Mouse (Mus musculus) heart, embryonic 11.5 days (tissue): ENCODE measurements around the gene Usp47. TPM values are rescaled to one million over a fixed set of nuclear protein-coding genes. Genes with fewer than 3 reads are reported as not detected.

Source experiments
- ATAC-seq: fragments of 200-750 bp; cut with Nextera tagmentation; replicated peaks from 2 replicates; pipeline ENCODE4 v1.8.0; 2017; ENCODE audit warnings: moderate library complexity; ENCODE audit not compliant: insufficient number of reproducible peaks, low FRiP score, low TSS enrichment
- H3K27ac ChIP-seq: fragments of 300-500 bp; sonication (generic); 2 replicates; pipeline ENCODE4 v1.5.1; 2014; ENCODE audit warnings: mild to moderate bottlenecking, low read depth, low read length
- H3K27me3 ChIP-seq: fragments of 300-500 bp; sonication (generic); 2 replicates; pipeline ENCODE4 v1.6.1; 2014; ENCODE audit warnings: mild to moderate bottlenecking, low read length, mixed read lengths; ENCODE audit not compliant: control insufficient read depth, insufficient read depth
- H3K36me3 ChIP-seq: fragments of 300-500 bp; sonication (generic); 2 replicates; pipeline ENCODE4 v1.6.1; 2014; ENCODE audit warnings: mild to moderate bottlenecking, low read length, moderate library complexity, mixed read lengths; ENCODE audit not compliant: control insufficient read depth, insufficient read depth
- H3K4me1 ChIP-seq: fragments of 300-500 bp; sonication (generic); 2 replicates; pipeline ENCODE4 v1.6.1; 2014; ENCODE audit warnings: low read length; ENCODE audit not compliant: control insufficient read depth, insufficient read depth
- H3K4me2 ChIP-seq: fragments of 300-500 bp; sonication (generic); 2 replicates; pipeline ENCODE4 v1.6.1; 2014; ENCODE audit warnings: mild to moderate bottlenecking, moderate library complexity
- H3K4me3 ChIP-seq: fragments of 300-500 bp; sonication (generic); 2 replicates; pipeline ENCODE4 v1.5.1; 2014; ENCODE audit warnings: low read depth, low read length
- H3K9ac ChIP-seq: fragments of 300-500 bp; sonication (generic); 2 replicates; pipeline ENCODE4 v1.6.1; 2014; ENCODE audit warnings: mild to moderate bottlenecking, low read depth, low read length, moderate library complexity
- H3K9me3 ChIP-seq: fragments of 300-500 bp; sonication (generic); replicated peaks from 2 replicates; pipeline ENCODE4 v1.6.1; 2016; ENCODE audit warnings: low read length; ENCODE audit not compliant: control insufficient read depth
- WGBS: fragments of 180-500 bp; shearing (Covaris S2); extraction: QIAGEN DNeasy Blood & Tissue Kit; methylation state at CpG from one replicate; pipeline ENCODE4 v1.1.7; 2014; ENCODE audit not compliant: insufficient replicate concordance; 5-methylcytosine and 5-hydroxymethylcytosine counted together
- polyA plus RNA-seq: library from polyadenylated mRNA; unstranded; fragments of >200 nt; fragmentation: Nextera tagmentation; extraction: Ambion mirVana; gene quantifications from 2 replicates; pipeline ENCODE4 v1.2.1, GENCODE M21; 2014

Gene Usp47
- polyA plus RNA-seq, 1 experiment from 2014 or later = 76.5 TPM

DNA sequence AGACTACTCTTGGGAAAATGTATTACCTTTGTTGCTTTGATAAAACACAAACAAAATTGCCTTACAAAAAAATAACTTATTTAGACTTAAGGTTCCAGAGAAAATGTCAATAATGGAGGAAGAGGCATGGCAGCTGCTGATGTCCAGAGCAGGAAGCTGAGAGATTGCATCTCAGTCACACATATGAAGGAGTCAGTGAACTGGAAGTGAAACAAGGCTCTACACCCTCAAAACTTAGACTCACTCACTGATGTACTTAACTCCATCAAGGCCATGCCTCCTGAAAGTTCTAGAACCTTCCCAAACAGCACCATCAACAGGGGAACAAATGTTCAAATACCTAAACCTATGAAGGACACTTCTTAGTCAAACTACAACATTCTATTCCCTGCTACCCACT, 23.9 kb upstream of the Usp47 start:
- H3K27me3 ChIP-seq = no peaks in the 10 kb centered on the region
- H3K4me3 ChIP-seq = no peak overlapping the region
- H3K27ac ChIP-seq = no peak overlapping the region
- no peaks in the 10 kb centered on the region for H3K36me3 ChIP-seq
- ATAC-seq = no peak
- 0 out of 2 replicates have a peak, but pooled peaks cover 4% of the 10 kb centered on the region for H3K4me1 ChIP-seq
- no peaks in the 10 kb centered on the region for H3K9me3 ChIP-seq
- no peak overlapping the region for H3K4me2 ChIP-seq
- no peak overlapping the region for H3K9ac ChIP-seq

DNA sequence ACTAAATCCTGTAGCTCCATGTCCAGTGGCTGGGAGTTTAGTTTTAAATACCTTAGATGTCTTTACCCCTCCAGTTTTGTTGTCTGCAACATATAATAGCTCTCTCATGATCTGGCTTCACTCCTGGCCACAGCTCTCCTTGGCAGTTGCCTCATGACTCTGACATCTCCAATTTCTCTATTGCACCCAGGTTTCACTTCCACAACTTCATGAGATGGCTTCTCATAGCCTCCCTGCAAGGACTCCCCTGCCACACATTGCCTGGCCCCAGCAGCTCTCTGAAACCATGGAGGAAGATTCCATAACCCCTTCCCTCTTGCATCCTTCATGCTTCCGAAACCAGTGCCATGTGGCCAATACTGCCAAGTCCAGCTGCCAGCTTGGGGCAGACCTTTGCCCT, 23.1 kb upstream of the Usp47 start:
- WGBS = 74% methylated on average over 1 of the region's 1 CpGs
- ATAC-seq = no peak

GRCm38 (mm10) chr7:112010511-112010910, 12.8 kb upstream of the Usp47 start:
- ATAC-seq = no peak
- H3K4me1 ChIP-seq = no peaks in the 10 kb centered on the region; the same call in 1 of the 2 replicates
- no peak overlapping the region for H3K4me2 ChIP-seq
- H3K9me3 ChIP-seq = no peaks in the 10 kb centered on the region
- H3K36me3 ChIP-seq = no peaks in the 10 kb centered on the region
- H3K27me3 ChIP-seq = no peaks in the 10 kb centered on the region
- H3K9ac ChIP-seq = no peak overlapping the region
- WGBS = 77% methylated on average over 2 of the region's 2 CpGs
- no peak overlapping the region for H3K27ac ChIP-seq
- no peak overlapping the region for H3K4me3 ChIP-seq

More for the DNA sequence above, 23.1 kb upstream of the Usp47 start:
- Histone ChIP-seq H3K9ac (no peak overlapping the region), H3K4me3 (no peak overlapping the region), H3K4me2 (no peak overlapping the region), H3K9me3 (no peaks in the 10 kb centered on the region), H3K36me3 (no peaks in the 10 kb centered on the region), H3K4me1 (0 out of 2 replicates have a peak, but pooled peaks cover 4% of the 10 kb centered on the region), H3K27ac (no peak overlapping the region), H3K27me3 (no peaks in the 10 kb centered on the region)

DNA sequence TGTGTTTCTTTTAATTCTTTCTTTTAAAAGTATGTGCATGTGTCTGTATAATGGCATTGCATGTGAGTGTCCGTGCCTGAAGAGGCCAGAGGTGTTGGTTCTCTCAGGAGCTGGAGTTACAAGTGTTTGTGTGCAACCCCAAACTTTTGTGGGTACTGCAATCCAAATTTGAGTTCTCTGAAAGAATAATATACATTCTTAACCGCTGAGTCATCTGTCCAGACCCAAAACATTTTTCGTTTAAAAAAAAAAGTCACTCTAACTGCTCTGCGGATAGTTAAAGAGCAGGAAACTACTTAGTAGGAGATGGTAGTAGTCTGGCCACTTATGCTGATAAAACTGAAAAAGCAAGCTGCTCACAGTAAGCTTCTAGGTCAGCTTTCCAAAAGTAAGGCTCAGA, 12.3 kb upstream of the Usp47 start:
- ATAC-seq = no peak
- 60% methylated on average over 4 of the region's 4 CpGs for WGBS
- H3K27me3 ChIP-seq = no peaks in the 10 kb centered on the region
- H3K9ac ChIP-seq = no peak overlapping the region
- no peak overlapping the region for H3K4me3 ChIP-seq
- H3K9me3 ChIP-seq = no peaks in the 10 kb centered on the region
- H3K4me1 ChIP-seq = no peaks in the 10 kb centered on the region; the same call in 1 of the 2 replicates
- no peak overlapping the region for H3K27ac ChIP-seq
- no peak overlapping the region for H3K4me2 ChIP-seq
- no peaks in the 10 kb centered on the region for H3K36me3 ChIP-seq

- no peak for ATAC-seq
- no peaks in the 10 kb centered on the region for H3K27me3 ChIP-seq
- H3K9me3 ChIP-seq = no peaks in the 10 kb centered on the region
- 28% methylated on average over 5 of the region's 5 CpGs for WGBS
- H3K4me1 ChIP-seq = no peaks in the 10 kb centered on the region; the same call in 1 of the 2 replicates
- no peak overlapping the region for H3K9ac ChIP-seq
- H3K27ac ChIP-seq = peak overlapping the region; percentile 15; the same call in 1 of the 2 replicates
- no peak overlapping the region for H3K4me2 ChIP-seq
- H3K4me3 ChIP-seq = no peak overlapping the region
- no peaks in the 10 kb centered on the region for H3K36me3 ChIP-seq
Measured at GRCm38 (mm10) chr7:112012102-112012501, 11.2 kb upstream of the Usp47 start.

- H3K4me1 ChIP-seq = no peaks in the 10 kb centered on the region; the same call in 1 of the 2 replicates
- 61% methylated on average over 6 of the region's 6 CpGs for WGBS
- H3K27ac ChIP-seq = no peak overlapping the region
- no peak overlapping the region for H3K4me2 ChIP-seq
- no peak overlapping the region for H3K4me3 ChIP-seq
- no peak for ATAC-seq
- no peaks in the 10 kb centered on the region for H3K9me3 ChIP-seq
- no peaks in the 10 kb centered on the region for H3K36me3 ChIP-seq
- H3K9ac ChIP-seq = no peak overlapping the region
- no peaks in the 10 kb centered on the region for H3K27me3 ChIP-seq
Measured at GRCm38 (mm10) chr7:112012621-112013177, 10.6 kb upstream of the Usp47 start.

DNA sequence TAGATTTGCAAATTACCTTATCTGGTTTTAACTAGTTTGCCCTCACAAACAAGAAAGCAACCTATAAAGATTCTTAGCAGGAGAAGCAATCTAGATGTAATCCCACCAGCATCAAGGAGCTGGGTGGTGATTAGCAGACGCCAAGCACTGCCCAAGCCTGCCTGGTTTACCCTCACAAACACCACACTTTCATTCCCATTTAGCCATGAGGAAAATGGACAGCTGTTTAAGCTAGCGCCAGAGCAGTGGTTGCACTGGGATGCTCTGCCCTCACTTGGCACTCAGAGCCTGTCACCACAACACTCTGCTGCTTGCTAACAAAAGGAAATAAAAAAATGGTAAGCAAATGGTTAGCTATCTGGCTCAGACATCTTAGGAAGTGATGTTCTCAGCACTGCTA, 9.2 kb upstream of the Usp47 start:
- no peak overlapping the region for H3K9ac ChIP-seq
- H3K36me3 ChIP-seq = no peaks in the 10 kb centered on the region
- no peaks in the 10 kb centered on the region for H3K9me3 ChIP-seq
- no peak for ATAC-seq
- no peak overlapping the region for H3K4me2 ChIP-seq
- WGBS = 62% methylated on average over 2 of the region's 2 CpGs
- H3K4me1 ChIP-seq = no peaks in the 10 kb centered on the region; the same call in 1 of the 2 replicates
- H3K27ac ChIP-seq = no peak overlapping the region
- H3K4me3 ChIP-seq = no peak overlapping the region
- H3K27me3 ChIP-seq = no peaks in the 10 kb centered on the region

DNA sequence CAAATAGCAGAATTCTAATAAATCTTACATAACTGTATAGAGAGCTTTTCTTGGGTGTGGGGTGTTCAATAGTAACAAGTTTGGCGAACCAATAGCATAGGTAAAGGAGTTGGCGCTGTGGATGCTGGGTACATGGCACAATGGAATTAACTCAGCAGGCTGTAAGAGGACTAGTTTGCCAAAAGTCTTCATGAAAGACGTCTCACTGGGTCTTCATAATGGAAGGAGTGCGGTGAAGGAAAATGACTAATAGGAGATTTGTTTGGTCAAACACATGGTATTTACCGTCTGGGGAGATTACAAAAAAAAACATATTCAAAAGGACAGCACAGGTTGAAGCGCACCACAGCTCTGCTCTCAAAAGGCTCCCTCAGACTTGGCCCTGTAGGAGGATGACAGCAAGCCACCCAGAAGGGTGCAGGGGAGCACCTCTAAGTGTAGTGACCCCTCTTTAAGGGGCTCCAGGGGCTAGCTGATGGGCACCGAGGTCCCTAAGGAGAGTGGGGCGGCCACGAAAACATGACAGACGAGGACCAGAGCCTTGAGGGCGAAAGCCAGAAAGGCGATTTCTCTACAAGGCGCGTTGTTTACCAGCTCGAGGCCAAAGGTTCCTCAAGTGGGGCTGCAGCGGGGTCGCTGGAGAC, 676 bp upstream of the Usp47 start:
- H3K27me3 ChIP-seq = no peaks in the 10 kb centered on the region
- H3K9me3 ChIP-seq = no peaks in the 10 kb centered on the region
- H3K4me3 ChIP-seq = peak overlapping the region; percentile 98
- H3K4me1 ChIP-seq = peaks cover 20% of the 10 kb centered on the region
- H3K27ac ChIP-seq = peak overlapping the region; percentile 99
- peak overlapping the region; percentile 92 for H3K4me2 ChIP-seq
- no peaks in the 10 kb centered on the region for H3K36me3 ChIP-seq
- peak overlapping the region; percentile 100 for H3K9ac ChIP-seq
- 15% methylated on average over 17 of the region's 17 CpGs for WGBS
- ATAC-seq = no peak
